Mouse (Mus musculus): ENCODE measurements around the gene Pitx2. TPM values are rescaled to one million over a fixed set of nuclear protein-coding genes. Genes with fewer than 3 reads are reported as not detected.

Gene Pitx2
- polyA plus RNA-seq, 1 experiment from 2014 or later, result 24.7 TPM

DNA sequence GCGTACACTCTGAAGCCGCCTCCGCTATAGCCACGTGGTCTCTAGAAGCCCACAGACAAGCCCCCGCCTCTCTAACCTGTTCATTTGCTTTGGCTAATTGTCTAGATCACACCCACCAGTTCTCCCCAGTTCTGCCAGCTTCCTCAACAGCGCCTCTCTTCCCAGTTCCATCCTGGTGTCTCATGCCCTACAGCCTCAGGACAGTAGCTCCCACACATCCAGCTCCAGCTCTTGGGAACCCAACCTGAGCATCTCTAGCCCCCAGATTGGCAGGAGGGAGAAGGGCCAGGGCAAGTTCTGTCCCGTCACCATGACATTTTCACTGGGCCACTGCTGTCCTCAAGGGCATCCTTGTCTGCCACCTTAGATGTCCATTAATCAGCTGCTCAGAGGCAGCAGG, 29.3 kb upstream of the Pitx2 start:
- Histone ChIP-seq H3K36me3 (ENCODE audit: control insufficient read depth, insufficient read depth, low read length) (no peaks in the 10 kb centered on the region), H3K27ac (ENCODE audit: low read length) (no peak overlapping the region), H3K4me2 (replicated peaks; ENCODE audit: low read depth, low read length) (no peak overlapping the region), H3K9me3 (ENCODE audit: control insufficient read depth, low read depth, low read length) (no peaks in the 10 kb centered on the region), H3K4me3 (ENCODE audit: low read depth, low read length) (no peak overlapping the region), H3K9ac (replicated peaks; ENCODE audit: low read depth, low read length) (no peak overlapping the region), H3K4me1 (ENCODE audit: control insufficient read depth, insufficient read depth, low read length) (no peaks in the 10 kb centered on the region), H3K27me3 (ENCODE audit: control insufficient read depth, insufficient read depth, low read length) (no peaks in the 10 kb centered on the region)
- WGBS, result 71% methylated on average over 7 of the region's 7 CpGs
- no peak for ATAC-seq (ENCODE audit: insufficient number of reproducible peaks, insufficient read depth, low FRiP score, low read depth)

DNA sequence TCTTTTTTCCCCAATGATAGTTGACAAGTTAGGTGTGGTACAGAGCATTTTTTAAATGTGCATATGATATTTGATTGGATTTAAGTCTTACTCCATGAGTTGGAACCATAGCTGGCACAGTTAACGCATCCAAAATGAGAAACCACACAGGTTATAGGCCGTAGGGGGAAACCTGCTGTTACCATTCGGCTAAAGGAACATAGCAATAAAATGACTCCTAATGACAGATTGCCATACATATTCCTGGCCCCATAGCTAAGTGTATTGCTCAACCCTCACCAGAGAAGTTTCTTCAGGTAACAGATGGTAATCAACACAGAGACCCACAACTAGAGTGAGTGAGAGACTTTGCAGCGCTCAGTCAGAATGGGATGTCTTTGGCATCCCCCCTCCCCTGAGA, 27.9 kb upstream of the Pitx2 start:
- Histone ChIP-seq H3K36me3 (ENCODE audit: control insufficient read depth, insufficient read depth, low read length) (no peaks in the 10 kb centered on the region), H3K9ac (replicated peaks; ENCODE audit: low read depth, low read length) (no peak overlapping the region), H3K4me3 (ENCODE audit: low read depth, low read length) (no peak overlapping the region), H3K27me3 (ENCODE audit: control insufficient read depth, insufficient read depth, low read length) (no peaks in the 10 kb centered on the region), H3K9me3 (ENCODE audit: control insufficient read depth, low read depth, low read length) (no peaks in the 10 kb centered on the region), H3K27ac (ENCODE audit: low read length) (no peak overlapping the region), H3K4me2 (replicated peaks; ENCODE audit: low read depth, low read length) (no peak overlapping the region), H3K4me1 (ENCODE audit: control insufficient read depth, insufficient read depth, low read length) (no peaks in the 10 kb centered on the region)
- no peak for ATAC-seq (ENCODE audit: insufficient number of reproducible peaks, insufficient read depth, low FRiP score, low read depth)
- WGBS, result 92% methylated on average over 4 of the region's 4 CpGs

DNA sequence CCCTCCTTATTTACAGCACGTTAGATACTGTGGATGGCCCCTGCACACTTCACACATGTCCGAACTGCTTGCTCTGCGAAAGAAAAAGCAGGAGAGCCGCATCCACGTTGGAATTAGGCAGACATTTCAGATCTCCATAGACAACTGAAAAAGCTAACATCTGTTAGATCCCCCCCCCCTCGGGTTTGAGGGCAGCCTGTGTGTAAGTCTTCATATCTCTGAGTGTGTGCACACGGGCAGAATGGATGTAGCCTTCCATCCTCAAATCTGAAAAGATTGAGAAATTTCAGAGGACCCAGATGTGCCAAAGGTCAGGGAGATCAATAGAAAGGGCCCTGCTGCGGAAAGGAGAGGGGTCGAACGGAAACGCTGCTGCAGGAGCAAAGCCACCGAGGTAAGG, 5.2 kb upstream of the Pitx2 start:
- Histone ChIP-seq H3K4me3 (ENCODE audit: low read depth, low read length) (no peak overlapping the region), H3K9me3 (ENCODE audit: control insufficient read depth, low read depth, low read length) (no peaks in the 10 kb centered on the region), H3K4me2 (replicated peaks; ENCODE audit: low read depth, low read length) (no peak overlapping the region), H3K27me3 (ENCODE audit: control insufficient read depth, insufficient read depth, low read length) (peaks cover 19% of the 10 kb centered on the region), H3K36me3 (ENCODE audit: control insufficient read depth, insufficient read depth, low read length) (no peaks in the 10 kb centered on the region), H3K9ac (replicated peaks; ENCODE audit: low read depth, low read length) (no peak overlapping the region), H3K27ac (ENCODE audit: low read length) (no peak overlapping the region), H3K4me1 (ENCODE audit: control insufficient read depth, insufficient read depth, low read length) (no peaks in the 10 kb centered on the region)
- no peak for ATAC-seq (ENCODE audit: insufficient number of reproducible peaks, insufficient read depth, low FRiP score, low read depth)
- WGBS, result 17% methylated on average over 12 of the region's 12 CpGs

DNA sequence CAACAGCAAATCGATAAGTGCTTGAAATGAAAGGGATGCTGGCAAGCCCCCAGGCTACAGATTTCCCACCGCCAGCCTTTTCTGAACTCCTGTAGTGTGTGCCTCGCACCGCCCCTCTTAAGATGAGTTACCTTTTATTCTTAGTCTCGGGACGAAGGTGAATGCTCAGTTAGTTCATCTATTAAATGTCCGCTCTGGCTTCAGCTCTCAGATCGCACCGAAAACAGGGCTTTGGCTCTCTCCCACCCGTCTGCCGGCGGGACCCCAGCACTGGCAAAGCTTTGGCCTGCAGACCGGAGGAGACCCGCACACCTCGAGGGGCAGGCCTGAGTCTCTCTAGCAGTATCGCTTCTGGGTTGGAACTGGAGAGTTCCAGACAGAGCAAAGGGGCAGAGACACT, 4.6 kb upstream of the Pitx2 start:
- Histone ChIP-seq H3K9ac (replicated peaks; ENCODE audit: low read depth, low read length) (no peak overlapping the region), H3K4me3 (ENCODE audit: low read depth, low read length) (no peak overlapping the region), H3K4me2 (replicated peaks; ENCODE audit: low read depth, low read length) (no peak overlapping the region), H3K27ac (ENCODE audit: low read length) (no peak overlapping the region), H3K27me3 (ENCODE audit: control insufficient read depth, insufficient read depth, low read length) (peaks cover 19% of the 10 kb centered on the region), H3K9me3 (ENCODE audit: control insufficient read depth, low read depth, low read length) (no peaks in the 10 kb centered on the region), H3K4me1 (ENCODE audit: control insufficient read depth, insufficient read depth, low read length) (0 out of 2 replicates have a peak, but pooled peaks cover 2% of the 10 kb centered on the region), H3K36me3 (ENCODE audit: control insufficient read depth, insufficient read depth, low read length) (no peaks in the 10 kb centered on the region)
- no peak for ATAC-seq (ENCODE audit: insufficient number of reproducible peaks, insufficient read depth, low FRiP score, low read depth)
- 13% methylated on average over 16 of the region's 16 CpGs for WGBS

DNA sequence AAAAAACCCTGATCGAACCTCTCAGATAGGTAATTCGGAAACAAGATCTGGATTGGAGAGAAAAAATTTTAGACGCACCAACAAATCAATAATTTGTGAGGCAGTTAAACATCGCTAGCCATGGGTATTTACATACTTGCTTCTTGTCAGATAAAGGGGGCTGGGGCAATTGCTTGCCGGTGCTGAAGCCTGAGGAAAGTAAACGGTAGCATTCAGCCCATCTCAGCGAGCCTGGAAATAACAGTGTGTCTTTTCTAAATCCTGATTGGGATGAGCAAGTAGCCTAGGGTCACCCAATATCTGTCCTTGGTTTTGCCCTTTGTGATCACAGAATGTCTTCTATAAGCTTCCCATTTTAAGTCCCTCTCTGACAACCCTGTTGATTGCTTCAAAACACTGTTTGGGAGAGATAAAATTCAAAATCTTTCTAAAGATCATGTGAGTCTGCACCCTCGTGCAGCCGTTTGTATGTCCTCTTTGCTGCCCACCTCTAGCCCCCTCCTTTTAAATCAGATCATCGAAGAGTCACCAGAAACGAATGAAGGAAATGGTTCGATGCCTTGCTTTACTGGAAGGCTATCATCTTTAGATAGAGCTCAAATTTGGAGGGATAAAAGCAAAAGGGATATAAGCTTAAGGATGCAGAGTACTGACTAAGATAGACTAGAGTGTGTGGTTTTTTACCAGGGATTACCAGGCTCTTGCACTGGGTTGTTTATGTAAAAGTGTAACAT, 3.7 kb upstream of the Pitx2 start:
- Histone ChIP-seq H3K9ac (replicated peaks; ENCODE audit: low read depth, low read length) (no peak overlapping the region), H3K27me3 (ENCODE audit: control insufficient read depth, insufficient read depth, low read length) (peaks cover 19% of the 10 kb centered on the region), H3K4me1 (ENCODE audit: control insufficient read depth, insufficient read depth, low read length) (0 out of 2 replicates have a peak, but pooled peaks cover 3% of the 10 kb centered on the region), H3K9me3 (ENCODE audit: control insufficient read depth, low read depth, low read length) (no peaks in the 10 kb centered on the region), H3K4me2 (replicated peaks; ENCODE audit: low read depth, low read length) (no peak overlapping the region), H3K27ac (ENCODE audit: low read length) (no peak overlapping the region), H3K36me3 (ENCODE audit: control insufficient read depth, insufficient read depth, low read length) (no peaks in the 10 kb centered on the region), H3K4me3 (ENCODE audit: low read depth, low read length) (no peak overlapping the region)
- WGBS, result 11% methylated on average over 12 of the region's 12 CpGs
- no peak for ATAC-seq (ENCODE audit: insufficient number of reproducible peaks, insufficient read depth, low FRiP score, low read depth)

DNA sequence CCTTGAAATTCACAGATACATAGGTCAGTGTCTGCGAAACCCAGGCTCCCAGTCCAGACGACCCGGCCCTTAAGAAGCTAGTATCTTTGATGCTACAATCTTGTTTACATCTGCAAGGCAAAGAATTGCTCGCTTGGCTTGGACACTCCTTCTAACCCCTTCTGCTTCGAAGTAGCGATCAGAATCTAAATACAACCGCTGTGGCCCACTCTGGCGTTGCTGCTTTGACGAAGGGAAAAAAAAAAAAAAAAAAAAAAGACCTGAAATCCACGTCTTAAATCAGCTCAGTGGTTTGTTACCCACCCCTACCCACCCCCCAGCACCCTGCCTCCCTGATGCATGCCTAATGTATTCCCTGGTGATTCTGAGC, 3.1 kb upstream of the Pitx2 start:
- Histone ChIP-seq H3K27me3 (ENCODE audit: control insufficient read depth, insufficient read depth, low read length) (peaks cover 22% of the 10 kb centered on the region), H3K9ac (replicated peaks; ENCODE audit: low read depth, low read length) (no peak overlapping the region), H3K4me1 (ENCODE audit: control insufficient read depth, insufficient read depth, low read length) (0 out of 2 replicates have a peak, but pooled peaks cover 3% of the 10 kb centered on the region), H3K9me3 (ENCODE audit: control insufficient read depth, low read depth, low read length) (no peaks in the 10 kb centered on the region), H3K27ac (ENCODE audit: low read length) (no peak overlapping the region), H3K36me3 (ENCODE audit: control insufficient read depth, insufficient read depth, low read length) (no peaks in the 10 kb centered on the region), H3K4me2 (replicated peaks; ENCODE audit: low read depth, low read length) (peak overlapping the region; percentile 28; the same call in 1 of the 2 replicates), H3K4me3 (ENCODE audit: low read depth, low read length) (no peak overlapping the region)
- 6% methylated on average over 10 of the region's 10 CpGs for WGBS
- ATAC-seq (ENCODE audit: insufficient number of reproducible peaks, insufficient read depth, low FRiP score, low read depth), result no peak

DNA sequence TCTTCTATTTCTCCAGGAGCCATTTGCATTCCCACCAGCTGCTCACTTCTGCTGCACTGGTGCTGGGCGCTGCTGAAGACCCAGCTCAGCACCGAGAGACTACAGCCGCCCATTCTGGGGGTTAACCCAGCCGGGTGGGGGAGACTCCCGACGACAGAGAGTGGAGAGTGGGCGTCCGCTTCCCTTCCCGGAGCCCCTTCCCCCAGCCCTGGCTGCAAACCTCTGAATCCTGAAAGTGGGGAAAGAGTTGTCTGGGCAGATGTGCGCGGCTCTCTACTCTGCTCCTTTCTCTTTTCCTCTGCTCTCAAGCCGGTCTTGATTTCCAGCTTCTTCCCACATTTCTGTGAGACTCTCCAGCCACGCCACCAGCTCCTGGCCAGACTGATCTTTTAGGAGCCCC, 2.6 kb upstream of the Pitx2 start:
- H3K9me3 ChIP-seq (ENCODE audit: control insufficient read depth, low read depth, low read length), result no peaks in the 10 kb centered on the region
- peak overlapping the region; percentile 28 for H3K4me2 ChIP-seq (replicated peaks; ENCODE audit: low read depth, low read length)
- H3K36me3 ChIP-seq (ENCODE audit: control insufficient read depth, insufficient read depth, low read length), result no peaks in the 10 kb centered on the region
- WGBS, result 4% methylated on average over 13 of the region's 13 CpGs
- ATAC-seq (ENCODE audit: insufficient number of reproducible peaks, insufficient read depth, low FRiP score, low read depth), result no peak
- H3K27ac ChIP-seq (ENCODE audit: low read length), result no peak overlapping the region
- no peak overlapping the region for H3K4me3 ChIP-seq (ENCODE audit: low read depth, low read length)
- H3K9ac ChIP-seq (replicated peaks; ENCODE audit: low read depth, low read length), result no peak overlapping the region
- 0 out of 2 replicates have a peak, but pooled peaks cover 3% of the 10 kb centered on the region for H3K4me1 ChIP-seq (ENCODE audit: control insufficient read depth, insufficient read depth, low read length)
- H3K27me3 ChIP-seq (ENCODE audit: control insufficient read depth, insufficient read depth, low read length), result peaks cover 25% of the 10 kb centered on the region

DNA sequence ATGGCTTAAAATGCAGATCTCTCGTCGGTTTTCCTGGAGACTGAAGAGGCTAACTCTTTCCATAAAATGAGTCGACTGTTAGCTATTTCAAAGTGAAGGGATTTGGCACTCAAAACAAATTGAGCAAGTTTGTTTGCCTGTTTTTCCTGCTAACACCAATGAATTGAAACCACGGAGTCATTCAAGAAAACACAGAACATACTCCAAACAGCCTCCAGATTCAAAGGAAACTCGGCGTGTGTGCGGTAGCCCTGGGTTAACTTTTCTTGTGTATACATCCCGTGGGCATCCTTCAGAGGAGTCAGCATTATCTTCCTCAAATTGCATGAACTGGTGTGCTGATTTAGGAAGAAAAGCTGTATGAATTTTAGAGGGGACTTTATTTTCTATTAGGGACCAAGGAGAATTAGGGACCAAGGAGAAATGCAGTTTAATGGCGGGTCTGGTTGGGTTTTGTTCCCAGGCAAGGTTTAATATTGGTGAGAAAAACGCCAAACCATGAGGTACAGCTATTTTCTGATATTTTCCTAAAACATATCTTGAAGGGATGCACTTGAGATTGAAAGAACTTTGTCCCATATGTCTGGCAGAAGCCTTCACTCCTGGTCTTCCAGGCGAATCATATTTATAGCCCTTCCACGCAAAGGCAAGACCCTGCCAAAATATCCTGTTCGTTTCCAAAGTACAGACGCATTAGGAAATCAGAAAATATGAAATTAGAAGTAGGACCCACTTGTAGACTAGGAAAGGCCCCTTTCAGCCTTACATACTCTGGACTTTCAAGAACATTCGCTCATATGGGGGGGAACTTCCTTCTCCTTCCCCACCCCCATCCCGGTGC, 1.7 kb upstream of the Pitx2 start:
- Histone ChIP-seq H3K4me3 (ENCODE audit: low read depth, low read length) (no peak overlapping the region), H3K4me2 (replicated peaks; ENCODE audit: low read depth, low read length) (no peak overlapping the region), H3K36me3 (ENCODE audit: control insufficient read depth, insufficient read depth, low read length) (no peaks in the 10 kb centered on the region), H3K27ac (ENCODE audit: low read length) (no peak overlapping the region), H3K9ac (replicated peaks; ENCODE audit: low read depth, low read length) (no peak overlapping the region), H3K9me3 (ENCODE audit: control insufficient read depth, low read depth, low read length) (no peaks in the 10 kb centered on the region), H3K27me3 (ENCODE audit: control insufficient read depth, insufficient read depth, low read length) (peaks cover 22% of the 10 kb centered on the region), H3K4me1 (ENCODE audit: control insufficient read depth, insufficient read depth, low read length) (peaks cover 3% of the 10 kb centered on the region; the same call in 1 of the 2 replicates)
- 14% methylated on average over 16 of the region's 16 CpGs for WGBS
- no peak for ATAC-seq (ENCODE audit: insufficient number of reproducible peaks, insufficient read depth, low FRiP score, low read depth)
